Mouse (Mus musculus) left cerebral cortex, postnatal 36 days (tissue): ENCODE data around the gene Fxr2. TPM values are rescaled to one million over a fixed set of nuclear protein-coding genes. Genes with fewer than 3 reads are reported as not detected.

ENCODE experiments used
- DNase-seq, 2 experiments: peaks; one replicate each; pipeline ENCODE4 v3.0.0; 2021 to 2022; ENCODE audit warnings: low spot score in 2 of 2, mixed read lengths in 1 of 2
- intact Hi-C: fragments of 180-260 bp; cut with DNase I; formaldehyde crosslinking; loops from one replicate; pipeline ENCODE4 v1.15.1; 2025
- total RNA-seq, 2 experiments: library from RNA; stranded (reverse); gene quantifications; 2 replicates each; pipeline ENCODE4 v1.2.3; 2021

The Fxr2 gene
- total RNA-seq, result 100 to 1,000 TPM; 117 to 149 TPM

DNA sequence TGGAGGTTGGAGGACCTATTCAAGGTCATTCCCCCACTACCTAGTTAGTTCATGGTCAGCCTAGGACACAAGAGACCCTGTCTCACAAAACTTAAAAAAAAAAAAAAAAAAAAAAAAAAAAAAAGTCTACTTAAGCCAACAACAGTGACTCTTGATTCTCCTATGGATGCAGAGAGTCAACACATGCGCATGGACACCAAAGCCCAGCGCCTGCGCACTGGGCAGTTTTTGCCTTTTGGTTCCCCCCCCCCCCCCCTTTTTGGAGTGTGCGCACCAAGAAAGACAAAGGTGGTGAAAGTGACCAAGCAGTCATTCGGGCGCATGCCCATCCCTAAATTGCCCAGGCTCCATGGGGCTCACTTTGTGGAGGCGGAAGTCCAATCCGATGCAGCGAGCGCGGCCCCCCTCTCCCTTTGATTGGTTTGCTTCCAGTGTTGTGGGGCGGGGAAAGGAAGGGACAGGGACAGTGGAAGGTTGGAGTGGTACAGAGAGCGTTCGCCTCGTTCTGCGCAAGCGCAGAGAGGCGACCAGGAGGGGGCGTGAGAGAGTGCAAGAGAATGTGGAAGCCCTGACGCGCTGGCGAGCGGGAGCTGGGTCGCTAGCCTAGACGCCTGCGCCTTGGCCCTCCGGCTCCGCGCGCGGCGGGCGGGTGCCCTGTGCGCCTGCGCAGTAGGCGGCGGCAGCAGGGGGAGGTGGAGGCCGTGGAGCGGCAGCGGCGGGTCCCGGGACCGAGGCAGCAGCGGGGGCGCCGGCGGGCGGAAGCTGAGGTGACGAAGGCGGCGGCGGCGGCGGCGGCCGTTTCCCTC lies at the start of gene Fxr2:
TSS of gene Fxr2 (plus strand) at position 707 of the 806 bp plus-strand sequence.
- peak; percentile 100 for DNase-seq
- intact Hi-C loops, result no loop called here

- intact Hi-C loops, result no loop called here
These were observed 48.8 kb upstream of the Fxr2 start for GRCm38 (mm10) chr11:69584008-69584407.

GRCm38 (mm10) chr11:69584937-69585336 lies 47.9 kb upstream of the Fxr2 start:
- intact Hi-C loops, result no loop called here

More at GRCm38 (mm10) chr11:69584008-69584407, 48.8 kb upstream of the Fxr2 start:
- no peak for DNase-seq

DNA sequence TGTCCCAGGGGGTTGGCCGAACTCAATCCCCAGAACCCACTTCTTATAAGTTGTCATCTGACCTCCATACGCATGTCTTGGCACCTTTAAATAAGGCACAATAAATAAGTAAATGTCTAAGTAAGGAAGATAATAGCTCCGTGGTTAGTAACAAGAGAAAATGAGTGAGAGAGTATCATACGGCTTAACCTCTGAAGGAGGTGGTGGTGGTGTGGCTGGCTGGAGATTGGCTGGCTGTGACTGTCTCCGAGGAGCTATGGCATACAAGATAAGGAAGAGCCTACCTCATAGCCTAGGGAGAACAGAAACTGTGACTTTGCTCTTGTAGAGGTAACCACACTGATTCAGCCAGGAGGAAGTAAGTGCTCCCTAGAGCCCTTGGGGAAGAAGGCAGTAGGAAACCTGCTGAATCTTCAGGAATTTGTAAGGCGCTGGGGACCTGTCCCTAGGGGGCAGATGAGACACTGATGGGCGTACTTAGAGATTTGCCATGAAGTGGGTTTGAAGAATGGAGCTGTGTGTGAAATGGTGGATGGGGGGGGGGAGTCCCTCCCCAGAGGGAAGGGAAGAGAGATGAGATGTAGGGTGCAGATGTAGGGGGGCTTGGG lies 47.0 kb upstream of the Fxr2 start:
- no peak for DNase-seq
- intact Hi-C loops, result no loop called here

More at GRCm38 (mm10) chr11:69584937-69585336, 47.9 kb upstream of the Fxr2 start:
- no peak for DNase-seq

DNA sequence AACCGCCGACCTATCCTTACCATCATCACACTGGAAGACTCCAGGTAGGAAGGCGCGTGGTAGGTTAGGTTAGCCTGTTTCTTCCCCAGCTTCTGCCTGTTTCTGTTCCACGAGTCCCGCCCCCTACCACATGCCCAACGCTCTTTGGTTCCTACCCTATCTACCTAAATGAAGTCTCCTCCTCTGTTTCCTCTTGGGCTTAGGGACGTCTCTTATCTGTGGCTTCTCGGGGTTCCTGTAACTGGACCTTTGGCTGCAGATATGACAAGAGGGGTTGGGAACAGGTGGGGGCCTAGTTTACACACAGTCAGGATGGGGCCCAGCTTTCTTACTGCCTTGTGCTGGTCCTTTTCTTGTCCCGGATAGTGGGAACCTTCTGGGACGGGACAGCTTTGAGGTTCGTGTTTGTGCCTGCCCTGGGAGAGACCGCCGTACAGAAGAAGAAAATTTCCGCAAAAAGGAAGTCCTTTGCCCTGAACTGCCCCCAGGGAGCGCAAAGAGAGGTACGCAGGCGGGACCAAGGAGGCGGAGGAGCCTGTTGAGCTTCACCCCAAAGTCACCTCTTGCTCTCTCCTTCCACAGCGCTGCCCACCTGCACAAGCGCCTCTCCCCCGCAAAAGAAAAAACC lies 43.5 kb upstream of the Fxr2 start:
- intact Hi-C loops, result no loop called here
- DNase-seq, result no peak

GRCm38 (mm10) chr11:69590622-69591021 lies 42.2 kb upstream of the Fxr2 start:
- no peak for DNase-seq
- intact Hi-C loops, result no loop called here

- DNase-seq, result no peak
- intact Hi-C loops, result no loop called here
These were observed 41.4 kb upstream of the Fxr2 start for GRCm38 (mm10) chr11:69591424-69591823.

- peak; percentile 52 to 59 for DNase-seq
- intact Hi-C loops, result loop anchor here (1.0 kb wide), 1 partner anchor 8 kb away; no protein-coding TSS in a partner anchor
These were observed 40.7 kb upstream of the Fxr2 start for GRCm38 (mm10) chr11:69591899-69592637.

GRCm38 (mm10) chr11:69592799-69593198 lies 40.0 kb upstream of the Fxr2 start:
- intact Hi-C loops, result loop anchor here (1.0 kb wide), 1 partner anchor 8 kb away; no protein-coding TSS in a partner anchor
- DNase-seq, result no peak

DNA sequence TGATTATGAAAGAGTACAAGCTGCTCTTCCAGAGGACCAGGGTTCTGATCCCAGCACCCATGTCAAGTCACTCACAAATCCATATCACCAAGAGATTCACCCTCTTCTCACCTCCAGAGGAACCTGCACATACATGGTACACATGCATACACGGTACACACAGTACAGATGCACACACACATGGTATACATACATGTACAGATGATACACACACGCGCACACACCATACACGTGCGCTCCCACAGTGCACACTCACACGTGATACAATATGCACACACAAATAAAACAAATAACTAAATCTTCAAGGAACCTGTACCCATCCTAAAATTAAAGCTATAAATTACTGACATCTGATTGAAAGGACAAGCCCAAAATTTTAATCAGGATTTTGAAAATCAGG lies 37.9 kb upstream of the Fxr2 start:
- DNase-seq, result no peak
- intact Hi-C loops, result no loop called here

GRCm38 (mm10) chr11:69599436-69599835 lies 33.4 kb upstream of the Fxr2 start:
- intact Hi-C loops, result no loop called here
- DNase-seq, result no peak

DNA sequence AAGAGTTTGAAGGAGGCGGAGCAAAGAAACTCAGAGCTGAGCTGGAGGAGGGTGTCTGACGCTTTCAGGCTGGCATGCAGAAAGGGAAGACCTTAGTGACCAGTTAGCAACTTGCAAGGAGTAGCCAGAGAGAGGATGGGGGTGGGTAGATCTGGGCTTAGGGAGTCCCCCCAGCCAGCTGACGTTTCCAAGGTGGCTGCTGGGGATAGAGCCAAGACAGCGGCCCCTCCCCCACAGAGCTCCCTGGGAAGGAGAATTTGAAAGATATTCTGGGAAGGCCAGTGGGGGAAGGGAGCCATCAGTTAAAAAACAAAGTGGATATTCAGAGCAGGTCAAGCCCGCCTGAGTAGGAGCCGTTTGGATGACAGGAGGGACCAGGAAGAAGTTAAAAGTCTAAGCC lies 32.7 kb upstream of the Fxr2 start:
- DNase-seq, result peak; percentile 47 to 59
- intact Hi-C loops, result loop anchor here (1.0 kb wide), 1 partner anchor 8 kb away; no protein-coding TSS in a partner anchor

GRCm38 (mm10) chr11:69601768-69602167 lies 31.0 kb upstream of the Fxr2 start:
- no peak for DNase-seq
- intact Hi-C loops, result no loop called here

- intact Hi-C loops, result no loop called here
- no peak for DNase-seq
These were observed 29.3 kb upstream of the Fxr2 start for GRCm38 (mm10) chr11:69603516-69603915.

GRCm38 (mm10) chr11:69604347-69604746 lies 28.4 kb upstream of the Fxr2 start:
- no peak for DNase-seq
- intact Hi-C loops, result loop anchor here (2.0 kb wide), 1 partner anchor 24 kb away; the partner anchor contains the start of genes Trp53 and Wrap53

DNA sequence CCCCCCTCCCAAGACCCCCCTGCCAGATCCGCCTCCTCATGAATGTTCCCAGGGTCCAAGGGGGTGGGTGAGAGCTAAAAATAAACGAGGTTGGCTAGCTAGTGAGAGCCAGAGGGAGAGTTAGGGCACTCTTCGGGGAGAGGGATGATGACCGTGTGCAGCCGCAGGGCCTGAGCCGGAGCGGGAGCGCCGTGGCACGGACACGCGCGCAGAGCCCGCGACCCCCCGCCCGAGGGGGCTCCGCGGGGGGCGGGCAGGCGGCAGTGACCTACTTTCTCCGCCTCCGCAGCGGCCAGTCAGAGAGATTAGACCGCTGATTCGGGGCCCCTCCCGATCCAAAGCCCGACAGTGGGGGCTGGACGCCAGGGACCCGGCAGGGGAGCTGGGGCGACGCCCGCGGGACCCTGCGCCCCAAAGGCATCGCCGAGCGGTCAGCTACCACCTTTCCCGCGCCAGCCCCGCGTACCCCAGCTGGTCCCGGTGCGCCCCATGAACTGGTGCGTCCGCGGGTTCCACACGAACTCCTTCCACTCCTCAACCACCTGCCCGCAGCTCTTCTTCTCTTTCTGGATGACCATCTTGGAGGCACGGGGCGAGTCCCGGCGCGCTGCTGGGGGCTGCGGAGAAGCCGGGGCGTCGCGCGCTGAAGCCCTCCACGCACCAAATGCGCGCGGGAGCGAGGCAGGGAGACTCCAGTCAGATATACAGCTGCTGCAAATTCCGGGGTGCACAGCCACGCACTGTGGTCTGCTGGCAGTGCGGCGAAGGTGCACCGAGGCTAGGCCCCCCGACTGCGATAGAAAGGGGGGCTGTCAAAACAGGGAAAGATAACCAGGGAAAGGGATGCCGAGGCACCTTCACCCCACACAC lies 27.8 kb upstream of the Fxr2 start:
- intact Hi-C loops, result loop anchor here (2.0 kb wide), 1 partner anchor 24 kb away; the partner anchor contains the start of genes Trp53 and Wrap53

DNA sequence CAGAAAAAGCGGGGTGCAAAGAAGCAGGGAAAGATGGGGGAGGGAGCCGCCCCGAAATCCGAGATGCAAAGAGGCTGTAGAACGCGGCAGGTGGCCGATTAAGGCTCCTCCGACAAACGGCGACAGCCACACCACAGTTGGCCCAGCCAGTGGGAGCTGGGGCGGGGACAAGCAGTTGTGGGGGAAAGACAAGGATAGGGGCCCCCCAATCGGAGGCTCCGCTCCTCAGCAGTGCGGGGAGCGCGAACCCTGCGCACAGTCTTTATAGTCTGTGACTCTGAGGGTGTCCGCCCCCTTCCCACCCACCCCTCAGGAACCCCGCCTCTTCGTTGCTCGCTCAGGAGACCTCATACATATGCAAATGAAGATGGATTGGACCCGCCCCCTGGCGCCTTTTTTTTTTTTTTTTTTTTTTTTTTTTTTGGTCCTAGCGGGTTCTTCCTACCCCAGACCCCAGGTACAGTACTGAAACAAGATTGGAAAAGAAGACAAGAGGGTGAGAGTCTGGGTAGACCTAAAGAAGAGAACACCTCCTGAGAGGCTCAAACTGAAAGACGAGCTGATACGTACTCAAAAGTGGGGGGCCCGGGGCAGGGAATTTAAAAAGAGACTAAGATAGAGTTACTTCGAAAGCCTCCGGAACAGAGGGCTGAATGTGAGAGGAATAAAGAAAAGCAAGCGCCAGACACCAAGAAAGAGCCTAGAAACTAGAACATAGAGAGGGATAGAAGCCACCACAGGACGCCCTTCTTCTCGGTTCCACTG lies 26.9 kb upstream of the Fxr2 start, which contains the start of gene Atp1b2:
TSS of gene Atp1b2 (minus strand) at position 217 of the 765 bp plus-strand sequence.
- intact Hi-C loops, result loop anchor here (2.0 kb wide), 1 partner anchor 25 kb away; the partner anchor contains the start of genes Trp53 and Wrap53
- DNase-seq, result peak; percentile 74 to 79

More for the DNA sequence above, 27.8 kb upstream of the Fxr2 start:
- DNase-seq, result peak; percentile 42 to 43

DNA sequence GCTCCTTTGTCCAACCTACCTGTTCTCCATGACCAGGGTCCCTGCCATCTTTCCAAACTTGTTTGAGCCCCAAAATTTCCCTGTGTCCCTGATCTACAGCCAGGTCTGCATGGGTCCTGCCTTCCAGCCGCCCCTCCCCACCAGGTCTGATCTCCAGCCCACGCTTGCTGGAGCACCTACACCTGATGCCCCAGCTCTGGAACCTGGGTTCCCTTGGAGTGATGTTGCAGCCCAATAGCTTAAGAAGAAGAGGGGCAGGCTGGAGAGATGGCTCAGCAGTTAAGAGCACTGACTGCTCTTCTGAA lies 26.3 kb upstream of the Fxr2 start:
- intact Hi-C loops, result no loop called here
- DNase-seq, result no peak
